Mouse (Mus musculus) C3H10T1/2 (cell line): ENCODE data around the gene Acat2. TPM values are rescaled to one million over a fixed set of nuclear protein-coding genes. Genes with fewer than 3 reads are reported as not detected.

ENCODE experiments used
- polyA plus RNA-seq, 2 experiments: library from polyadenylated mRNA; unstranded; fragments of >200 nt; fragmentation: generic; extraction: Trizol; gene quantifications; one replicate each; pipeline ENCODE4 v1.2.1; 2012; ENCODE audit warnings: missing spikeins in 2 of 2

Gene Acat2
- polyA plus RNA-seq: 100 to 1,000 TPM in 1 of 2 experiments, 10 to 100 TPM in 1; 75.1 to 110 TPM

DNA sequence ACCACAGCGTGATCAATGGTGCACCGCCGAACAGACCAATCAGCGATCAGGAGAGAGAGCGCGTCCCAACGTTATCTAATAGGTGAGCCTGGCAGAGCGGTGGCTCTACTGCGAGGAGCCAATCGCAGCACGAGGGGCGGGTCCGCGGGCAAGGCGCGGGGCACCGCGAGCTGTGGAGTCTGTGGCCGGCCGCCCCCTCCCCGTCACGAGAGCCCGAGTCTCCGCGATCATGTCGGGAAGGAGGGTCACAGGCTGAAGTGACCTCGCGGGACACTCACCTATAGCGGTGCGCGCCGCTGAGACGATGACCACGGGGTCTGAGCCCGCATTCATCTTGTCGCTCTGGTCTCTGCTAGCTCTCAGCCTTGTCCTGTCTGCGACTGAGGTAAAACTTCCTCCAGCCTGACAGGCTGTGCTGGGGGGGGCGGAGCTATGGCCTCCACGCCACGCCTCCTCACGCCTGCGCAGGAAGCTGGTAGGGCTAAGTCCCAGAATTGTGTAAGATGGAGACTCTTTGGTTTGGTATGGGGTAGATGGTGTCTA, at the start of gene Acat2:
Gene Acat2 (minus strand): TSS at position 417 of the 543 bp plus-strand sequence.

GRCm38 (mm10) chr17:13006546-13006945, 46.0 kb upstream of the Acat2 start, which contains the start of gene Sod2:
Gene Sod2 (plus strand): TSS chr17:13006846.

DNA sequence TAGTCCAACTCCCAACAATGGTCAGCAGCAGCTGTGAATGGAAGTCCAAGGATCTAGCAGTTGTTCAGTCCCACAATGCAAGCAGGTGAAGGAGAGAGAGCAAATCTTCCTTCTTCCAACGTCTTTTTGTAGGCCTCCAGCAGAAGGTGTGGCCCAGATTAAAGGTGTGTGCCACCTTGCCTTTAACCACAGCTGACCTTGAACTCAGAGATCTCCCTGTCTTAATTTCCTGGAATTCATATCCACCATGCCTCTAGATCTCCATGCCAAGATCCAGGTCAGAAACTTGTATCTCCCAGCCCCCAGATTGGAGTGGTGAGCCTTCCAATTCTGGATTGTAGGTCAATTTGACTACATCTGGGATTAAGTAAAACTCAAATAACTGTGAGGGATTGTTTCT, 33.5 kb upstream of the Acat2 start, which contains the start of gene Wtap:
Gene Wtap (minus strand): TSS at position 101 of the 400 bp plus-strand sequence.

DNA sequence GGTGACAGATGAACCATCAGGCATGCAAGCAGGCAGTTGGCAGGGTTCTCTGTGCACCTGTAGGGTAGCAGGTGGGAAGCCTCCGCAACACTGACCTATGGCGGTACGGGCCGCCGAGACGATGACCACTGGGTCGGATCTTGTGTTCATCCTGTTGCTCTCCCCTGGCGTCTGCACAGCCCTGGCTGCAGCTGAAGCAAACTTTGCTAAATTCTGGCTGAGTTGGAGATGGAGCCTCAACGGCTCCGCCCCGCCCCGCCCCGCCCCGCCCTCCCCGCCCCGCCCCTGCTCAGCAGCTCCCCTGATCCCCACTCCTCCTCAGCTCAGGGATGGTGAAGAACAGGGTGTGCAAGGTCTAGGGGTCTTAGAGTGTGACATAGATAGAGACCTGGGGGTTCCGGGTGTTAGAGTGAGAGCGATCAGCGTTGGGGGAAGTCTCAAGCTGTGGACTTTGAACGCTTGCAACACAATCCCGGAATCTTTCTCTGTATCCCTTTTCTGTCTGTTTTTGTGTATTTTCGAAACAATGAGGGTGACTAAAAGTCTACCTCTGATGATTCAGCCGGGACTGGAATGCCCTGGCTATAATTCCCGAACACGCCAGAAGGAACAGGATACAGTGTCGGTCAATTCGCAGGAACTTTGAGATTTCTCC, 20.3 kb downstream of the Acat2 start, which contains the start of gene Acat3:
Gene Acat3 (minus strand): TSS at position 450 of the 655 bp plus-strand sequence.

DNA sequence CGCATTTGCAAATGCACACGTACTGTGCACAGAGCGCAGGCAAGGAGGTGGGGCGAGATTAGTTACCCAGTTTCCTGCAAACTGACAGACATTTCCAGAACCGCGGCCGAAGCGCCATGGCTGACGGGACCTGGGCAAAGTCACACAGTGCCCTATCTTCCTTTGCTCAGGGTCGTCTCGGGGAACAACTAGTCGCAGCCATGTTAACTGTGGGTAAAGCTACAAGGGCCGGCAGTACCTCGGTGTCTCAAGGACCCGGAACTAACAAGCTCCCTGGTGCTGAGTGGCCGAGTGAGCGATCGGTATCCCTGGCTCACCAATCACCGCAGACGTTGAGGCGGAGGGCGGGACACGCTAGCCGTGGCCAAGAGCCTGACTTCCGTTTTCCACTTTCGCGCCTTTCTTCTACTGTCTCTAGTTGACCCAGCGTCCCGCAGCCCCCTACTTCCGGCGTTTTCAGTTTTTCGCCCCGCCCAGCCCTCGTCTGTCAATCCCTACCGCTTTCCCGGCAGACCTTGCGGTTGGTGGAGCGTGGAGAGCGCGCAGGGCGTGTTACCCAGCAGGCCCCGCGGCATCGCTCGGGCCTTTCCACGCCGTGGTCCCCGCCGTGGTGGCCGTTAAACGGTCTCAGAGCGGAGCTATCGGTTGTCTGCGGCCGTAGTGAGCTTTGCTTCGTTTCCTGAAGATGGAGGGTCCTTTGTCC, 44.5 kb downstream of the Acat2 start, which contains the start of gene Mrpl18:
Gene Mrpl18 (minus strand): TSS at position 465 of the 703 bp plus-strand sequence.

GRCm38 (mm10) chr17:12915488-12915880, 45.1 kb downstream of the Acat2 start, which contains the start of gene Tcp1:
Gene Tcp1 (plus strand): TSS chr17:12915701.

GRCm38 (mm10) chr17:12909361-12910280, 50.9 kb downstream of the Acat2 start, which contains the start of gene Pnldc1:
Gene Pnldc1 (minus strand): TSS chr17:12910230.

Other genes with a start within 250 kb of the Acat2 start
- gene Igf2r, start 191.1 kb downstream of the Acat2 start, polyA plus RNA-seq: 10 to 100 TPM in 1 of 2 experiments, 1 to 10 TPM in 1; 1.1 to 34.1 TPM
- under 1 TPM in 1 of 2 experiments, not detected in 1; 0.18 TPM for gene Mas1, start 92.6 kb downstream of the Acat2 start, polyA plus RNA-seq
- gene Mrgprh, start 84.7 kb downstream of the Acat2 start, polyA plus RNA-seq: not detected
- gene Pnldc1, start 50.5 kb downstream of the Acat2 start, polyA plus RNA-seq: 1 to 10 TPM in 1 of 2 experiments, under 1 TPM in 1; 0.09 to 1.3 TPM
- gene Tcp1, start 45.0 kb downstream of the Acat2 start, polyA plus RNA-seq: 100 to 1,000 TPM; 164 to 184 TPM
- gene Mrpl18, start 44.4 kb downstream of the Acat2 start, polyA plus RNA-seq: 10 to 100 TPM; 40.5 to 66.4 TPM
- 1 to 10 TPM in 1 of 2 experiments, under 1 TPM in 1; 0.78 to 9.4 TPM for gene Acat3, start 20.1 kb downstream of the Acat2 start, polyA plus RNA-seq
- gene Wtap, start 33.4 kb upstream of the Acat2 start, polyA plus RNA-seq: 10 to 100 TPM in 1 of 2 experiments, 1 to 10 TPM in 1; 3.6 to 24.0 TPM
- 10 to 100 TPM; 63.9 to 94.5 TPM for gene Sod2, start 46.1 kb upstream of the Acat2 start, polyA plus RNA-seq
- not detected for gene Gpr31b, start 91.5 kb upstream of the Acat2 start, polyA plus RNA-seq
- gene Tcp10b, start 100.4 kb upstream of the Acat2 start, polyA plus RNA-seq: not detected
- not detected for gene Unc93a, start 171.1 kb upstream of the Acat2 start, polyA plus RNA-seq